Mouse (Mus musculus): ENCODE measurements at regions not wholly inside any gene's neighbourhood (a gene's known extent, or its start where the extent isn't known, plus 50 kb on each side); places are given as distances from the start of the nearest gene placed in this dataset.
A peak's percentile ranks its signal among the peaks of the same experiment; 100 is the strongest.

- no peaks in the 10 kb centered on the region for H3K27me3 ChIP-seq (replicated peaks; ENCODE audit: control insufficient read depth, insufficient read depth, low read length)
- H3K4me3 ChIP-seq (ENCODE audit: low read length) = no peak overlapping the region
- ATAC-seq = peak; percentile 28; the same call in 1 of the 2 replicates
- 52% methylated on average over 7 of the region's 7 CpGs for whole genome bisulfite sequencing
- no peak overlapping the region for H3K27ac ChIP-seq (ENCODE audit: low read length)
- H3K4me1 ChIP-seq (ENCODE audit: control insufficient read depth, insufficient read depth, low read length) = no peaks in the 10 kb centered on the region
- no peaks in the 10 kb centered on the region for H3K36me3 ChIP-seq (ENCODE audit: control insufficient read depth, insufficient read depth, low read length)
- H3K4me2 ChIP-seq (ENCODE audit: low read depth, low read length) = no peak overlapping the region
- 0 out of 2 replicates have a peak, but pooled peaks cover 3% of the 10 kb centered on the region for H3K9me3 ChIP-seq (ENCODE audit: control insufficient read depth, low read length)
- no peak overlapping the region for H3K9ac ChIP-seq (ENCODE audit: low read depth, low read length)
Measured at GRCm38 (mm10) chr14:24550763-24551471, 64.0 kb downstream of the Rps24 start.

GRCm38 (mm10) chr14:24551472-24551783 is 64.5 kb downstream of the Rps24 start:
- Histone ChIP-seq H3K9me3 (ENCODE audit: control insufficient read depth, low read length) (0 out of 2 replicates have a peak, but pooled peaks cover 3% of the 10 kb centered on the region), H3K27ac (ENCODE audit: low read length) (no peak overlapping the region), H3K4me3 (ENCODE audit: low read length) (no peak overlapping the region), H3K4me1 (ENCODE audit: control insufficient read depth, insufficient read depth, low read length) (no peaks in the 10 kb centered on the region), H3K4me2 (ENCODE audit: low read depth, low read length) (no peak overlapping the region), H3K36me3 (ENCODE audit: control insufficient read depth, insufficient read depth, low read length) (no peaks in the 10 kb centered on the region), H3K9ac (ENCODE audit: low read depth, low read length) (no peak overlapping the region), H3K27me3 (replicated peaks; ENCODE audit: control insufficient read depth, insufficient read depth, low read length) (no peaks in the 10 kb centered on the region)
- WGBS = 71% methylated on average over 3 of the region's 3 CpGs
- ATAC-seq = no peak

- no peaks in the 10 kb centered on the region for H3K27me3 ChIP-seq (replicated peaks; ENCODE audit: control insufficient read depth, insufficient read depth, low read length)
- no peak overlapping the region for H3K4me2 ChIP-seq (ENCODE audit: low read depth, low read length)
- H3K27ac ChIP-seq (ENCODE audit: low read length) = no peak overlapping the region
- H3K9me3 ChIP-seq (ENCODE audit: control insufficient read depth, low read length) = no peaks in the 10 kb centered on the region
- no peaks in the 10 kb centered on the region for H3K36me3 ChIP-seq (ENCODE audit: control insufficient read depth, insufficient read depth, low read length)
- H3K4me3 ChIP-seq (ENCODE audit: low read length) = no peak overlapping the region
- WGBS = 49% methylated on average over 9 of the region's 9 CpGs
- no peaks in the 10 kb centered on the region for H3K4me1 ChIP-seq (ENCODE audit: control insufficient read depth, insufficient read depth, low read length)
- H3K9ac ChIP-seq (ENCODE audit: low read depth, low read length) = no peak overlapping the region
- ATAC-seq = no peak
Measured at GRCm38 (mm10) chr14:24564801-24565624, 78.1 kb downstream of the Rps24 start.

- Histone ChIP-seq H3K27ac (ENCODE audit: low read length) (no peak overlapping the region), H3K4me1 (ENCODE audit: control insufficient read depth, insufficient read depth, low read length) (no peaks in the 10 kb centered on the region), H3K36me3 (ENCODE audit: control insufficient read depth, insufficient read depth, low read length) (no peaks in the 10 kb centered on the region), H3K9me3 (ENCODE audit: control insufficient read depth, low read length) (no peaks in the 10 kb centered on the region), H3K27me3 (replicated peaks; ENCODE audit: control insufficient read depth, insufficient read depth, low read length) (no peaks in the 10 kb centered on the region), H3K9ac (ENCODE audit: low read depth, low read length) (no peak overlapping the region), H3K4me2 (ENCODE audit: low read depth, low read length) (no peak overlapping the region), H3K4me3 (ENCODE audit: low read length) (no peak overlapping the region)
- no peak for ATAC-seq
- 73% methylated on average over 10 of the region's 10 CpGs for WGBS
Measured at GRCm38 (mm10) chr14:24565718-24566322, 78.9 kb downstream of the Rps24 start.

GRCm38 (mm10) chr14:24575111-24575510 is 88.2 kb downstream of the Rps24 start:
- Histone ChIP-seq H3K27me3 (replicated peaks; ENCODE audit: control insufficient read depth, insufficient read depth, low read length) (no peaks in the 10 kb centered on the region), H3K9ac (ENCODE audit: low read depth, low read length) (no peak overlapping the region), H3K4me1 (ENCODE audit: control insufficient read depth, insufficient read depth, low read length) (peaks cover 2% of the 10 kb centered on the region; the same call in 1 of the 2 replicates), H3K4me3 (ENCODE audit: low read length) (no peak overlapping the region), H3K36me3 (ENCODE audit: control insufficient read depth, insufficient read depth, low read length) (no peaks in the 10 kb centered on the region), H3K9me3 (ENCODE audit: control insufficient read depth, low read length) (no peaks in the 10 kb centered on the region), H3K27ac (ENCODE audit: low read length) (no peak overlapping the region), H3K4me2 (ENCODE audit: low read depth, low read length) (no peak overlapping the region)
- ATAC-seq = no peak
- 75% methylated on average over 5 of the region's 5 CpGs for WGBS

GRCm38 (mm10) chr14:24578535-24579111 is 91.7 kb downstream of the Rps24 start:
- no peaks in the 10 kb centered on the region for H3K27me3 ChIP-seq (replicated peaks; ENCODE audit: control insufficient read depth, insufficient read depth, low read length)
- H3K9me3 ChIP-seq (ENCODE audit: control insufficient read depth, low read length) = no peaks in the 10 kb centered on the region
- no peak overlapping the region for H3K4me2 ChIP-seq (ENCODE audit: low read depth, low read length)
- 44% methylated on average over 7 of the region's 7 CpGs for WGBS
- no peak overlapping the region for H3K9ac ChIP-seq (ENCODE audit: low read depth, low read length)
- H3K27ac ChIP-seq (ENCODE audit: low read length) = no peak overlapping the region
- H3K4me1 ChIP-seq (ENCODE audit: control insufficient read depth, insufficient read depth, low read length) = peaks cover 2% of the 10 kb centered on the region; the same call in 1 of the 2 replicates
- H3K4me3 ChIP-seq (ENCODE audit: low read length) = no peak overlapping the region
- 0 out of 2 replicates have a peak, but pooled peaks have one; percentile 44 for ATAC-seq
- H3K36me3 ChIP-seq (ENCODE audit: control insufficient read depth, insufficient read depth, low read length) = no peaks in the 10 kb centered on the region

GRCm38 (mm10) chr14:24579153-24579795 is 92.3 kb downstream of the Rps24 start:
- H3K9ac ChIP-seq (ENCODE audit: low read depth, low read length) = peak overlapping the region; percentile 29; the same call in 1 of the 2 replicates
- H3K27me3 ChIP-seq (replicated peaks; ENCODE audit: control insufficient read depth, insufficient read depth, low read length) = no peaks in the 10 kb centered on the region
- peaks cover 2% of the 10 kb centered on the region; the same call in 1 of the 2 replicates for H3K4me1 ChIP-seq (ENCODE audit: control insufficient read depth, insufficient read depth, low read length)
- no peak overlapping the region for H3K4me2 ChIP-seq (ENCODE audit: low read depth, low read length)
- H3K9me3 ChIP-seq (ENCODE audit: control insufficient read depth, low read length) = no peaks in the 10 kb centered on the region
- ATAC-seq = no peak
- H3K36me3 ChIP-seq (ENCODE audit: control insufficient read depth, insufficient read depth, low read length) = no peaks in the 10 kb centered on the region
- H3K4me3 ChIP-seq (ENCODE audit: low read length) = no peak overlapping the region
- 30% methylated on average over 9 of the region's 9 CpGs for WGBS
- H3K27ac ChIP-seq (ENCODE audit: low read length) = peak overlapping the region; percentile 54

GRCm38 (mm10) chr14:24586133-24586908 is 99.4 kb downstream of the Rps24 start:
- no peaks in the 10 kb centered on the region for H3K36me3 ChIP-seq (ENCODE audit: control insufficient read depth, insufficient read depth, low read length)
- H3K27ac ChIP-seq (ENCODE audit: low read length) = no peak overlapping the region
- H3K4me3 ChIP-seq (ENCODE audit: low read length) = no peak overlapping the region
- no peaks in the 10 kb centered on the region for H3K9me3 ChIP-seq (ENCODE audit: control insufficient read depth, low read length)
- no peak for ATAC-seq
- WGBS = 60% methylated on average over 7 of the region's 7 CpGs
- H3K4me1 ChIP-seq (ENCODE audit: control insufficient read depth, insufficient read depth, low read length) = no peaks in the 10 kb centered on the region
- H3K27me3 ChIP-seq (replicated peaks; ENCODE audit: control insufficient read depth, insufficient read depth, low read length) = no peaks in the 10 kb centered on the region
- no peak overlapping the region for H3K4me2 ChIP-seq (ENCODE audit: low read depth, low read length)
- no peak overlapping the region for H3K9ac ChIP-seq (ENCODE audit: low read depth, low read length)

Measured in intestine, embryonic 16.5 days (tissue).